Mouse (Mus musculus) myocyte (in vitro differentiated cells): ENCODE results near the gene Uqcr10.

ENCODE experiments used
- CEBPB ChIP-seq: IDR thresholded peaks from 2 replicates; pipeline ENCODE4 v1.6.1; 2011; ENCODE audit warnings: mild to moderate bottlenecking, moderate library complexity; ENCODE audit not compliant: poor library complexity, insufficient read depth, severe bottlenecking
- MAX ChIP-seq: IDR thresholded peaks from one replicate; pipeline ENCODE4 v1.6.1; 2011; ENCODE audit warnings: low read depth, mild to moderate bottlenecking, control low read depth
- MYOD1 ChIP-seq, 3 experiments: IDR thresholded peaks; one replicate each; pipeline ENCODE4 v1.6.1; 2011; ENCODE audit warnings: control low read depth in 2 of 3, low read depth in 2 of 3, mild to moderate bottlenecking in 2 of 3, moderate library complexity in 1 of 3; ENCODE audit not compliant: insufficient read length in 2 of 3, control insufficient read depth in 1 of 3
- MYOG ChIP-seq, 3 experiments: IDR thresholded peaks; one replicate each; pipeline ENCODE4 v1.6.1; 2011; ENCODE audit warnings: control low read depth in 2 of 3, low read depth in 2 of 3, mild to moderate bottlenecking in 2 of 3; ENCODE audit not compliant: insufficient read length in 2 of 3, control insufficient read depth in 1 of 3, insufficient read depth in 1 of 3
- POLR2A ChIP-seq: IDR thresholded peaks from one replicate; pipeline ENCODE4 v1.6.1; 2011; ENCODE audit warnings: low read depth, mild to moderate bottlenecking, control low read depth, moderate library complexity; ENCODE audit not compliant: insufficient read length
- POLR2AphosphoS2 ChIP-seq: IDR thresholded peaks from one replicate; pipeline ENCODE4 v1.6.1; 2011; ENCODE audit warnings: low read depth, control low read depth; ENCODE audit not compliant: insufficient read length
- SRF ChIP-seq: IDR thresholded peaks from one replicate; pipeline ENCODE4 v1.6.1; 2011; ENCODE audit warnings: low read depth; ENCODE audit not compliant: control insufficient read depth, insufficient read length
- USF1 ChIP-seq: IDR thresholded peaks from one replicate; pipeline ENCODE4 v1.6.1; 2011; ENCODE audit warnings: low read depth, mild to moderate bottlenecking, control low read depth, moderate library complexity

- TF ChIP-seq POLR2A (no peak), MAX (no peak), POLR2AphosphoS2 (no peak), CEBPB (no peak), MYOD1 (IDR thresholded peaks at IDR 0.05; ENCODE audit: control insufficient read depth in 1 of 3, insufficient read length in 2 of 3, low read depth in 2 of 3) (no peak), USF1 (no peak), MYOG (IDR thresholded peaks at IDR 0.05; ENCODE audit: control insufficient read depth in 1 of 3, insufficient read depth in 1 of 3, insufficient read length in 2 of 3, low read depth in 2 of 3) (no peak), SRF (no peak)
These were observed 19.1 kb downstream of the Uqcr10 start for GRCm38 (mm10) chr11:4685071-4685470.
